Mouse (Mus musculus) midbrain, embryonic 13.5 days (tissue): ENCODE measurements around the gene Igdcc4. TPM values are rescaled to one million over a fixed set of nuclear protein-coding genes. Genes with fewer than 3 reads are reported as not detected.

Source experiments
- ATAC-seq: fragments of 200-750 bp; cut with Nextera tagmentation; 2 replicates; pipeline ENCODE4 v1.8.0; 2017; ENCODE audit warnings: mild to moderate bottlenecking, moderate TSS enrichment, moderate library complexity
- H3K27ac ChIP-seq: fragments of 300-500 bp; sonication (generic); 2 replicates; pipeline ENCODE4 v1.5.1; 2015; ENCODE audit warnings: inconsistent platforms, mild to moderate bottlenecking, moderate library complexity
- H3K27me3 ChIP-seq: fragments of 300-500 bp; sonication (generic); 2 replicates; pipeline ENCODE4 v1.6.1; 2015; ENCODE audit warnings: mild to moderate bottlenecking, inconsistent platforms
- H3K36me3 ChIP-seq: fragments of 300-500 bp; sonication (generic); 2 replicates; pipeline ENCODE4 v1.6.1; 2015; ENCODE audit warnings: mild to moderate bottlenecking, inconsistent platforms
- H3K4me1 ChIP-seq: fragments of 300-500 bp; sonication (generic); replicated peaks from 2 replicates; pipeline ENCODE4 v1.6.1; 2015; ENCODE audit warnings: inconsistent platforms
- H3K4me2 ChIP-seq: fragments of 300-500 bp; sonication (generic); replicated peaks from 2 replicates; pipeline ENCODE4 v1.6.1; 2015; ENCODE audit warnings: moderate library complexity, mild to moderate bottlenecking, inconsistent platforms
- H3K4me3 ChIP-seq: fragments of 300-500 bp; sonication (generic); replicated peaks from 2 replicates; pipeline ENCODE4 v1.5.1; 2015; ENCODE audit warnings: mild to moderate bottlenecking, inconsistent platforms
- H3K9ac ChIP-seq: fragments of 300-500 bp; sonication (generic); replicated peaks from 2 replicates; pipeline ENCODE4 v1.6.1; 2015; ENCODE audit warnings: mild to moderate bottlenecking, inconsistent platforms
- H3K9me3 ChIP-seq: fragments of 300-500 bp; sonication (generic); 2 replicates; pipeline ENCODE4 v1.6.1; 2016; ENCODE audit warnings: mild to moderate bottlenecking, inconsistent platforms
- WGBS: fragments of 180-500 bp; shearing (Covaris S2); methylation state at CpG from one replicate; pipeline ENCODE4 v1.1.7; 2015; 5-methylcytosine and 5-hydroxymethylcytosine counted together
- polyA plus RNA-seq: library from polyadenylated mRNA; unstranded; fragments of >200 nt; fragmentation: Nextera tagmentation; extraction: Ambion mirVana; gene quantifications from 2 replicates; pipeline ENCODE4 v1.2.1, GENCODE M21; 2015

Gene Igdcc4
- polyA plus RNA-seq, 1 experiment from 2014 or later: 12.6 TPM

DNA sequence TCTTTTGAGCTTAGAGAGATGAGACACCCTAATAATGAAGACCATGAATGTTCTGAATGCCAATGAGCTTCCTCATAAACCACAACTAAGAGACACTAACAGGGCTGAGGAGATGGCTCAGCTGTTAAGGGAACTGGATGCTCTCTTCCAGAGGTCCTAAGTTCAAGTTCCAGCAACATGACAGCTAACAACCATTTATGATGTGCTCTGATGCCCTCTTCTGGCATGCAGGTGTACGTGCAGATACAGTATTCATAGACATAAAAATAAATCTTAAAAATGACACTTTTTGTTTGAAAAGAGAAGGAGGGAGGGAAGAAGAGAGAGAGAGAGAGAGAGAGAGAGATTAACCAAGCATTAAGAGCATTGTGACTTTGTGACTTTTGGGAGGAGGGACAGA lies 63.6 kb downstream of the Igdcc4 start:
- Histone ChIP-seq H3K27ac (no peak overlapping the region), H3K36me3 (peaks cover 4% of the 10 kb centered on the region; the same call in 1 of the 2 replicates), H3K4me3 (no peak overlapping the region), H3K27me3 (no peaks in the 10 kb centered on the region), H3K4me1 (peaks cover 85% of the 10 kb centered on the region), H3K9me3 (no peaks in the 10 kb centered on the region), H3K9ac (no peak overlapping the region), H3K4me2 (no peak overlapping the region)
- no peak for ATAC-seq
- 40% methylated on average over 1 of the region's 1 CpGs for WGBS

DNA sequence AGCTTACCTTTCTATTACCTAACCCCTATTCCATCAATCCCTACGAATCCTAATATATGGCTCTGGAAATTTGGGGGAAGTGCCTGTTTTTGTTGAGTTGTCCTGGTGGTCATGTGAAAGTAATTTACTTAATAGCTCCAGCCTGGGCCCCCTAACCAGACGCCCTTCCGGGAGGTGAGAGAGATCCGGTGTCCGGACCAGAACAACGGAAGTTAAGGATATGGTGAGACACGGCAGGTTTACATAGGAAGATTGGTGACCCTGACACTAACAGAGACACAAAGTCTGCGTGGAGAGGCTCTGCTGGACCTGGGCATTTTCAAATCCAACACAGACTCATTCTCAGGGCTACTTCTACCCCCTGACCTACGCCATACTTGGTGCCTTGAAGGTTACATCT lies 65.1 kb downstream of the Igdcc4 start:
- Histone ChIP-seq H3K27me3 (no peaks in the 10 kb centered on the region), H3K4me3 (no peak overlapping the region), H3K4me2 (no peak overlapping the region), H3K4me1 (peaks cover 70% of the 10 kb centered on the region), H3K36me3 (peaks cover 4% of the 10 kb centered on the region; the same call in 1 of the 2 replicates), H3K9ac (no peak overlapping the region), H3K27ac (no peak overlapping the region; the same call in 1 of the 2 replicates), H3K9me3 (no peaks in the 10 kb centered on the region)
- ATAC-seq: no peak
- WGBS: 83% methylated on average over 9 of the region's 9 CpGs

DNA sequence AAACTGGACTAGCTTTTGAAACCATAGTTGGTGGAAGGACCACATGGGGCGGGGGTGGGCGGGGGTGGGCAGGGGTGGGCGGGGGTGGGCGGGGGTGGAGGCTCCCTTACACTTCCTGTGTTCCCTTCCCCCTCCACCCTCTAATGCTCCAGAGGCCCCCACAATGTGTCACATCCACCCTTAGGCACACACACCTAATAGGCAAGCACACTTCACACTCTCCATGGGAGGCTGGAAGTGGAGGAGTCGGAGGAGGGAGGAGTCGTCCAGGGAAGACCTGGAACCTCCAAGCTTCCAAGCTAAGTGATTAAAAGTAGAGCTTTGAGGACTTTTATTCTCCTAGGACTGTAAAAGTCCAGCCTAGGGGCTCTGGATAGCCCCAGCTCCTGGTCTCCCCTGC lies 67.2 kb downstream of the Igdcc4 start:
- Histone ChIP-seq H3K4me1 (peaks cover 49% of the 10 kb centered on the region), H3K4me3 (no peak overlapping the region), H3K9me3 (no peaks in the 10 kb centered on the region), H3K4me2 (no peak overlapping the region), H3K9ac (no peak overlapping the region), H3K27ac (peak overlapping the region; percentile 58; the same call in 1 of the 2 replicates), H3K27me3 (no peaks in the 10 kb centered on the region), H3K36me3 (peaks cover 12% of the 10 kb centered on the region)
- 48% methylated on average over 6 of the region's 6 CpGs for whole genome bisulfite sequencing
- ATAC-seq: no peak

DNA sequence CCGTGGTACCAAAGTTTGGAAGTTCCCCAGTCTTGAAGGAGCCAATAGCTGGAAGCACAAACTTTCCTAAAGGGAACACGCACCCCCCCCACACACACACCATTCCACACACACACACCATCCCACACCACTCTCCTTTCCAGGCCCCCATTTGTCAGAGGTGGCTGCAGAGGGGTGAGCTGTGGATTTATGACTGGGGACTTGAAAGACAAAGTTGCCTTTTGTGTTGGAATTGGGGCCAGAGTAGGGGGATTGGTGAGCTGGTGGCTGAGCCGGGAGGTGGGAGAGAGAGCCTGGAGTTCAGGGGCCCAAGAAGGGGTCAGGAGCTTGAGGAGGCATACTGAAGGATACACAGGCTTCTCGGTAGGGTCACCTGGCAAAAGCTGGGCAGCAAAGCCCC lies 67.7 kb downstream of the Igdcc4 start:
- 32% methylated on average over 4 of the region's 4 CpGs for WGBS
- Histone ChIP-seq H3K4me2 (no peak overlapping the region), H3K27me3 (no peaks in the 10 kb centered on the region), H3K9me3 (no peaks in the 10 kb centered on the region), H3K9ac (no peak overlapping the region), H3K27ac (peak overlapping the region; percentile 58; the same call in 1 of the 2 replicates), H3K36me3 (peaks cover 17% of the 10 kb centered on the region), H3K4me3 (no peak overlapping the region), H3K4me1 (peaks cover 45% of the 10 kb centered on the region)
- no peak for ATAC-seq

DNA sequence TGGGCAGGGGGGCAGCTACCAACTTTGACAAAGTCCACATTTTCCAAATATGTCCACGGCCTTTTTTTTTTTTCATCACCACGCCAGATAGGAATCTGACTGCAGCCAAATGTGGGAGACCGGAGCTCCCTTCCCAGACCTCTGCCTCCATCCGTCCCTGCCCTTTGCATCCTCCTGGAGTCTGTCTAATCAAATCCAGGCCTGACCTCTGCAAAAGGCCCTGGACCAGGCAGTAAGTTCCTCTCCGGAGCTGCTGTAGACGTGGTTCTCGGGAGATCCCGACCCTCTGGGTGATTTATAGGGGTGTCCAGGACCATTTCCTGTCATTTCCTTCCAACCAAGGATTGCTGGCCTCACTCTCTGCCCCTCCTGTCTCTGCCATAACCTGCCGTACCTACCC lies 71.4 kb downstream of the Igdcc4 start:
- Histone ChIP-seq H3K4me3 (no peak overlapping the region), H3K4me1 (peaks cover 54% of the 10 kb centered on the region), H3K27ac (peak overlapping the region; percentile 14; the same call in 1 of the 2 replicates), H3K27me3 (no peaks in the 10 kb centered on the region), H3K4me2 (no peak overlapping the region), H3K9ac (no peak overlapping the region), H3K36me3 (peaks cover 12% of the 10 kb centered on the region; the same call in 1 of the 2 replicates), H3K9me3 (no peaks in the 10 kb centered on the region)
- no peak for ATAC-seq
- 84% methylated on average over 9 of the region's 9 CpGs for WGBS

DNA sequence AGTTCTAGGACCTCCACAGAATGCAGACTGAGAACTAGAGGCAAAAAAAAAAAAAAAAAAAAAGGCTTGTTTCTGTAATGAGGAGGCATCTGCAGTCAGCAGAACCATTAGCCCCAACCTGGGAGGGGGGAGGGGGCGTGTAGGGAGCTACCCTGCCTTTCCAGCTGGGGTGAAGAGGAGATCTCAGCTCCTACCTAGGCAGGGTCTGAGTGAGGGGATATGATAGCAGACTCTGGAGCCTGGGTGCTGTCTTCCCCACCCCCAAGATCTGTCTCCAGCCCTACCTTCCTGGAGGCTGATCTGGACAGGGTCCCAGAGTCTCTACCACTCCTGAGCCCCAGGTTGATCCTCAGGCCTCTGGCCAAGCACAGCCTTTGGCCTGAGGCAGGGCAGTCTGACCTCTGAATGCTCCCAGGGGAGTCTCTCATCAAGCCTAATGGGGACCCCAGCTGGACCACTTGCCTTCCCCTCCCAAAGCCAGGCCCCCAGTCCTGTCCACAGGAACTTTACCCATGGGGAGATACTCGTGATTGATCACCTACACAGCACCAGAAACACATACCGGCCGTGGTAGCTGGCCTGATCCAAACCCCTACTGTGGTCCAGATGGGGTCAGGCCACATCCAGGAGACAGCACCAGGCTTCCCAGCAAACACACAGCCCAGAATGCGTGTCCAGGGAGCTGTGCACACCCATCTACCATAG lies 74.1 kb downstream of the Igdcc4 start:
- peak overlapping the region; percentile 46 for H3K9ac ChIP-seq
- H3K27ac ChIP-seq: peak overlapping the region; percentile 95
- H3K4me3 ChIP-seq: no peak overlapping the region
- no peaks in the 10 kb centered on the region for H3K9me3 ChIP-seq
- H3K4me1 ChIP-seq: peaks cover 60% of the 10 kb centered on the region
- H3K27me3 ChIP-seq: no peaks in the 10 kb centered on the region
- peak overlapping the region; percentile 33 for H3K4me2 ChIP-seq
- peaks cover 16% of the 10 kb centered on the region; the same call in 1 of the 2 replicates for H3K36me3 ChIP-seq
- peak; percentile 51; the same call in 1 of the 2 replicates for ATAC-seq
- 10% methylated on average over 5 of the region's 5 CpGs for WGBS

DNA sequence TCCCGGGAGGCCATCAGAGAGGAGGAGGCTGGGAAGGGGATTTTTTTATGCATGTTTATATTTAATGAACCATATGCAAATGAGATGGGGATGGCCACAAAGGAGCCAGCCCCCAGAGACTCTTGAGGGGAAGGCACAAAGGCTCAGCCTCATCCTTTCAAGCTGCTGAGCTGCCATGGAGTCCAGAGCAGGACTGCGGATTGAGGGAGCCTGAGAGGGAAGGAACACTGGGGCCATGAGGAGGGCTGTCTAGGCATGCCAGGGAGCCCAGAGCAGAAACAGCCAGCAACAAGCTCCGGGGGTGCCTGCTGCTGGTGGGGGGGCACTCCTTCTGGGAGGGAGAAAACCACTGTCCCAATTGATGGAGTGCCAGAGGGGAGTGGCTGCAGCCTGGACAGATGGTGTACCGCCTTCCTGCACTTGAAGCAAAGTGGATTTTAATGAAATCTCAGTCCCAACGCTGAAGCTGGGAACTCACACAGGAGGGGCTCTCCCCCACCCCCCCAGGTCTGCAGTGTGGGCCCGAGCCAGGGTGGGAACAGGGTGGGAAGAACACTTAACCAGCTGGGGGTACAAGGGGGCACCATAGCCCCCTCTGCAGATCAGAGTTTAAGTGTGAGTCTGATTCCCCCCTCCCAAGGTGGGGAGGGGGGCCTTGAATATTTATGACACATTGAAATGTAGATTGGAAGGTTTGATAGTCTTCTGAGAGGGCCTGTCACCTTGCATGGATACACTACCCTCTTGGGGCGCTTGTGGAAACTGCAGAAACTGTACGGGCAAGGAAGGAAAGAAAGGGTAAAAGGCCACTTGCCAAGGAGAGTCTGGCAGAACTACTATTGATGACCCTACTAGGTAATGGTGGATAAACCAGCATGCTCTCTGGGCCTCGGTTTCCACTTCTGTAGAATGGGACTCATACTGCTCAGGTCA lies 74.9 kb downstream of the Igdcc4 start:
- Histone ChIP-seq H3K4me1 (peaks cover 68% of the 10 kb centered on the region), H3K27ac (peak overlapping the region; percentile 95), H3K4me2 (peak overlapping the region; percentile 33), H3K4me3 (no peak overlapping the region), H3K9ac (peak overlapping the region; percentile 46), H3K9me3 (no peaks in the 10 kb centered on the region), H3K27me3 (no peaks in the 10 kb centered on the region), H3K36me3 (peaks cover 20% of the 10 kb centered on the region)
- 12% methylated on average over 9 of the region's 9 CpGs for WGBS
- ATAC-seq: peak; percentile 80

DNA sequence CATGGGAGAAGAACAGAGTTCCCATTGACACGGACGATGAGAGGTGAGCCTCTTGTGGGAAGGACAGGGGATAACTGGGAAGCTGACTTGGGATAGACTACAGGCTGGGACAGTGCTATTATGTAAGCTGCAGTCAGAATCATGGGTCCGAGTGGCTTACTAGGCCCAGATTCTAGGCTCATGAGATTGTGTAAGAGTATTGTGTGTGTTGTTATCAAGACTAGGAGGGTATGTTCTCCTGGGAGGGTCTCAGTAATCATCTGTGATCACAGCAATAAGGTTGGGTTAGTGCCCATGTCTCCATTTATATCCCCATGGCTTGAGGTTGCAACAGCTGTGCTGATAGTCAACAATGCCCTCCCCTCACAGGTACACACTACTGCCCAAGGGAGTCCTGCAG lies 76.2 kb downstream of the Igdcc4 start:
- H3K36me3 ChIP-seq: peaks cover 33% of the 10 kb centered on the region
- H3K9me3 ChIP-seq: no peaks in the 10 kb centered on the region
- H3K4me3 ChIP-seq: no peak overlapping the region
- H3K27me3 ChIP-seq: no peaks in the 10 kb centered on the region
- 36% methylated on average over 3 of the region's 3 CpGs for WGBS
- H3K4me1 ChIP-seq: peaks cover 81% of the 10 kb centered on the region
- H3K27ac ChIP-seq: peak overlapping the region; percentile 95
- ATAC-seq: no peak
- peak overlapping the region; percentile 54; the same call in 1 of the 2 replicates for H3K9ac ChIP-seq
- no peak overlapping the region for H3K4me2 ChIP-seq

DNA sequence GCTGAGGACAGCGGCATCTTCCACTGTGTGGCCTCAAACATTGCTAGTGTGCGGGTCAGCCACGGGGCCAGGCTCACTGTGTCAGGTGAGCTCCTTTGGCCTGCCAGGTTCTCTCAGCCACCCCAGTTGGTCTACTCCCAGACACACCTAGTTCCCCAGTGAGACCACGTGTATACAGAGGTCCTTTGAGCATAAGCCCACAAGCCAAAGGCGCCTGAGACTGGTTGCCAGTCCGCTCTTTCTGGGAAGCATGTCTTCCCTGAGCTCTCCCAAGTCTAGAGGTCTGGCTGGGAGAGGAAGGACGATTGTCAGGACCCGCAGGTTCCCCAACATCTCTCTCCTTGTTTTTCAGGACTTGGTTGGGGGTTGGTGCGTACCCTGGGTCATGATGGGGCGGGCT lies 76.6 kb downstream of the Igdcc4 start:
- H3K4me1 ChIP-seq: peaks cover 85% of the 10 kb centered on the region
- ATAC-seq: no peak
- peaks cover 33% of the 10 kb centered on the region for H3K36me3 ChIP-seq
- H3K4me2 ChIP-seq: peak overlapping the region; percentile 45
- H3K27ac ChIP-seq: peak overlapping the region; percentile 95
- 24% methylated on average over 10 of the region's 10 CpGs for WGBS
- H3K9ac ChIP-seq: peak overlapping the region; percentile 54; the same call in 1 of the 2 replicates
- H3K27me3 ChIP-seq: no peaks in the 10 kb centered on the region
- no peak overlapping the region for H3K4me3 ChIP-seq
- H3K9me3 ChIP-seq: no peaks in the 10 kb centered on the region

DNA sequence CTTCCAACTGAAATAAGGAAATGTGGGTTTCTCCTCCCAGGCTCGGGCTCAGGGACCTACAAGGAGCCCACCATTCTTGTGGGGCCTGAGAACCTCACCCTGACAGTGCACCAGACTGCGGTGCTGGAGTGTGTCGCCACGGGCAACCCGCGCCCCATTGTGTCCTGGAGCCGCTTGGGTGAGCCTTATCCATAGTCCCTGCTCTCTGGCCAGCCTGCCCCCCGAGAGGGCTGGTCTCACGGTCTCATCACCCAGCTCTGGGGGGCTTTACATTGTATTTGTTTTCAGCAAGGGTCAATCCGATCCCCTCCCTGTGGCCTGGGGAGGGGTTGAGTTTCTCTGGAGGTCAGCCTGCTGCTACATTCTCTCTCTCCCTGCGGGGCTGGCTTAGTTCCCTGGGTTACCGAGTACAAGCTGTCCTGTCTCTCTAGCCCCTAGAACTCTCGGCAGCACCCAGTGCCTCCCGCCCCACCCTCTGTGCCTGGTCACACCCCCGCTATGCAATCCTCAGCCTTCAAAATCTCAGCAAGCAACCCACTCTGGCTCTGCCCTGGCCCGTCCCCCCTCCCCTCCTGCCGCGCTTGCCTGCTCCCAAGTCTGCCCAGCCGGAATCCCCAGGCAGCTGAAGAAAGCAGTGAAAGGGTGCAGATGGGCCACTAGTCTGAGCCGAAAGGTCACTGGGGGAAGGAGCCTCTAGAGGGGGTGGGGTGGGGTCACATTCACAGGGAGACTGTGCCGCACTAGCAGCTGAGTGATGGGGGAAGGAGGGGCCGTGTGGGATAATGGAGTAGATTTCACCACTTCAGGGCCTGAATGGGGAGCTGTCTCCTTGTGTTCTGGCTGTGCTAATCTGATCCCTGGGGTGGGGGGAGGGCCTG lies 77.3 kb downstream of the Igdcc4 start:
- H3K9me3 ChIP-seq: no peaks in the 10 kb centered on the region
- no peaks in the 10 kb centered on the region for H3K27me3 ChIP-seq
- H3K36me3 ChIP-seq: peaks cover 35% of the 10 kb centered on the region
- H3K4me1 ChIP-seq: peaks cover 86% of the 10 kb centered on the region
- 0% methylated on average over 21 of the region's 22 CpGs for WGBS
- ATAC-seq: peak; percentile 78
- peak overlapping the region; percentile 45 for H3K4me2 ChIP-seq
- 0 out of 2 replicates have a peak overlapping the region, but pooled peaks have one; percentile 1 for H3K4me3 ChIP-seq
- H3K9ac ChIP-seq: peak overlapping the region; percentile 54
- peak overlapping the region; percentile 95 for H3K27ac ChIP-seq

DNA sequence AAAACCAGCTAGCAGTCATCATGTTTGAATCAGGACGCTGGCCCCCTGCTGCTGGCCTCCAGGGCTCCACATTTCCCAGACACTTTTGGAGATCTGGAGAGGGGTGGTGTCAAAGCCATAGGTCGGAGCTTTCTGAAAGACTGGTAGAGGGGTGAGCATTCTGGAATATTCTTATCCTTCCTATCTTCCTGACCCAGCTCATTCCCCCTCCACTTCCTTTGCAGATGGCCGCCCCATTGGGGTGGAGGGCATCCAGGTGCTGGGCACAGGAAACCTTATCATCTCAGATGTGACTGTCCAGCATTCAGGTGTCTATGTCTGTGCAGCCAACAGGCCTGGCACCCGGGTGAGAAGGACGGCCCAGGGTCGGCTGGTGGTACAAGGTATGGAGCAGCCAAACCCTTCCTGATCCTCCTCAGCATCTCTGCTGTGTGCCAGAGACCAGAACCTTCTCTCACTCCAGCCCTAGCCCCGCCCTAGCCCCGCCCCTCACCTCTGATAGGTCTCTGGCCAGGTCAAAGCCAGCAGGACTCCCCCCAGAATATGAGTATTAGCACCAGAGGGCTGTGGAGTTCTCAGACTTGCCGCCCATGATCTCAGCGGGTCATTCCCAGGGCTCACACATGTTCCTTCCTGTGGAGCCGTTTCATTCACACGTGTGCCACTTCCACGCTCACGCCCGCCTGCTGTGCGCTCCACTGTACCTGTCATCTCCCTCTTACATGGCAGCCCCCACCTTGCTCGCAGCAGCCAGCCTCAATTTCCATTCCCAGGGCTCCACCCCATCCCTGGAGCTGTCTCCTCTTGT lies 78.7 kb downstream of the Igdcc4 start:
- Histone ChIP-seq H3K27me3 (no peaks in the 10 kb centered on the region), H3K9me3 (no peaks in the 10 kb centered on the region), H3K4me3 (no peak overlapping the region), H3K4me2 (peak overlapping the region; percentile 15), H3K36me3 (peaks cover 44% of the 10 kb centered on the region), H3K9ac (peak overlapping the region; percentile 51), H3K4me1 (peaks cover 79% of the 10 kb centered on the region), H3K27ac (peak overlapping the region; percentile 95)
- WGBS: 24% methylated on average over 17 of the region's 17 CpGs
- ATAC-seq: no peak
